Mouse (Mus musculus): ENCODE results near the gene Lrrc4c. TPM values are rescaled to one million over a fixed set of nuclear protein-coding genes. Genes with fewer than 3 reads are reported as not detected.

Lrrc4c gene
- polyA plus RNA-seq, 1 experiment from 2014 or later = 2.3 TPM

DNA sequence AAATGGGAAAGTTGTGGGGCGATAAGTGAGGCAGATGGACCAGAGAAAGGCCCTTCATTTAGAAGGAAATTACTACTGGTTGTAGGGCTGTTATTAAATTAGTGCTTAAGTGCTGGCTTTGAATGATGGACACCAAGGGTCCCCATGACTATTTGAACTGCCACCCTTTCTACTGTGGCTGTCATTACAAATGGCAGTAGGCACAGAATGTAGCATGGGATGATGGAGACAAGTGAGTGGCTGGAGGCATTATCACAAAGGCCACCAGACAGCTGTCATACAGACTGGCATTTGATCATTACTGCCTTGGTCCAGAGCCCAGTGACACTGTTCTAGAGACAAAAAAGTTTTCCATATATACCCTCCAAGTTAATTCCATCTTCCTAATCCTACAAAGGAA, 1000.6 kb downstream of the Lrrc4c start:
- Histone ChIP-seq H3K36me3 (ENCODE audit: control insufficient read depth, insufficient read depth, low read length) (no peaks in the 10 kb centered on the region), H3K27ac (replicated peaks) (no peak overlapping the region), H3K27me3 (ENCODE audit: control insufficient read depth, insufficient read depth, low read length) (no peaks in the 10 kb centered on the region), H3K9ac (ENCODE audit: low read length) (no peak overlapping the region), H3K4me3 (ENCODE audit: low read depth, low read length) (no peak overlapping the region), H3K9me3 (ENCODE audit: control insufficient read depth, low read length) (no peaks in the 10 kb centered on the region), H3K4me1 (replicated peaks; ENCODE audit: control insufficient read depth, insufficient read depth) (no peaks in the 10 kb centered on the region), H3K4me2 (replicated peaks; ENCODE audit: low read depth) (no peak overlapping the region)
- no peak for TF ChIP-seq CTCF (IDR thresholded peaks at IDR 0.05; ENCODE audit: low read depth)
- TF ChIP-seq EP300 (optimal IDR thresholded peaks at IDR 0.05) = no peak
- no peak for DNase-seq (ENCODE audit: low spot score)
- ATAC-seq (ENCODE audit: low FRiP score, low TSS enrichment) = no peak
- WGBS = 91% methylated on average over 1 of the region's 1 CpGs

DNA sequence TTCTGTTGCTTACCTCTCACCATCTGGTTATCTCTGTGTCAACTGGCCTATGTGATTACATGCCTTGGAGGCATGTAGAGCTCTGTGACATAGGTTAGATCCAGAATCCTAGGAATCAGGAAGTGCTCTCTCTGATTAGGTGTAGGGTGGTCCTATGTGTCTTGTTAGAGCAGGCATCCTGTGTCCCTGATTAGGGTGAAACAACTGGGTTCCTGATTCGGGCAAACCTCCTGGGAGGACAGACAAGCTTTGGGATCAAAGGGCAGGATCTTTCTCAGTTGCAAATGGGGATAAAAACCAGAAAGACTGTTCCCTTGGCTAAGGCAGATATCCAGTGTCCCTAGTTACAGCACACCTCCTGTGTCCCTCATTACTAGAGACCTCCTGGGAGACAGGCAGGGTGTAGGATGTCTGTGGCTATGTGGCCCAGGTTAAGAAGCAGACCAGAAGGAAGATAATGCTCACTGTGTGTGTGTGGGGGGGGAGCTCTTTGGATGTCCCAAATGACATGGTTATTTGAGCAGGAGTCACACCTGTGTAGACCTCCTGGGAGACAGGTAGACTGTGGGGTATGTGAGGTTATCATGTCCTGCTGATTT, 1014.2 kb downstream of the Lrrc4c start:
- no peaks in the 10 kb centered on the region for H3K36me3 ChIP-seq (ENCODE audit: control insufficient read depth, insufficient read depth, low read length)
- no peak overlapping the region for H3K4me2 ChIP-seq (replicated peaks; ENCODE audit: low read depth)
- 63% methylated on average over 1 of the region's 1 CpGs for WGBS
- no peak overlapping the region for H3K9ac ChIP-seq (ENCODE audit: low read length)
- H3K9me3 ChIP-seq (ENCODE audit: control insufficient read depth, low read length) = no peaks in the 10 kb centered on the region
- DNase-seq (ENCODE audit: low spot score) (no peak), ATAC-seq (ENCODE audit: low FRiP score, low TSS enrichment) (no peak)
- H3K27ac ChIP-seq (replicated peaks) = no peak overlapping the region
- H3K4me3 ChIP-seq (ENCODE audit: low read depth, low read length) = no peak overlapping the region
- H3K4me1 ChIP-seq (replicated peaks; ENCODE audit: control insufficient read depth, insufficient read depth) = no peaks in the 10 kb centered on the region
- no peak for TF ChIP-seq CTCF (IDR thresholded peaks at IDR 0.05; ENCODE audit: low read depth)
- TF ChIP-seq EP300 (optimal IDR thresholded peaks at IDR 0.05) = no peak
- H3K27me3 ChIP-seq (ENCODE audit: control insufficient read depth, insufficient read depth, low read length) = no peaks in the 10 kb centered on the region

DNA sequence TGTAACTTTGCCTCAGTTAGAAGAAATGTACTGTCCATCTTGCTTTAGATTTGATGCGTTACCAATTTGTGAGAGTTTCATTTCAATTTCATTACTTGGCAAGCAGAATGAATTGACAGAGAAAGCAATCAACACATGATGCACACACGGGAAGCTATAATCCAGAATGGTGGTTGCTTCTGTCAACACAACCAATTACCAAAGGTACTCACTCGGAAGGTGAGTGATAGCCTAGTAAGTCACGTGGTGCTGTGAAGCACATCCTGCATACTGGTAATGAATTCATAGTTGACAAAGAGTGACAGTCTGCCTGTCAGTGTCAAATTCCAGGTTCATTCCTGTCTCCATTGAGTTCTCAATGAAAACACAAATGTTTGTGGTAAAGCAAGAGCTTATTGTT, 1021.7 kb downstream of the Lrrc4c start:
- ATAC-seq (ENCODE audit: low FRiP score, low TSS enrichment) = no peak
- H3K27ac ChIP-seq (replicated peaks) = no peak overlapping the region
- no peaks in the 10 kb centered on the region for H3K36me3 ChIP-seq (ENCODE audit: control insufficient read depth, insufficient read depth, low read length)
- no peak for DNase-seq (ENCODE audit: low spot score)
- H3K27me3 ChIP-seq (ENCODE audit: control insufficient read depth, insufficient read depth, low read length) = no peaks in the 10 kb centered on the region
- WGBS = 79% methylated on average over 4 of the region's 4 CpGs
- H3K4me1 ChIP-seq (replicated peaks; ENCODE audit: control insufficient read depth, insufficient read depth) = no peaks in the 10 kb centered on the region
- H3K9me3 ChIP-seq (ENCODE audit: control insufficient read depth, low read length) = no peaks in the 10 kb centered on the region
- H3K4me3 ChIP-seq (ENCODE audit: low read depth, low read length) = no peak overlapping the region
- TF ChIP-seq CTCF (IDR thresholded peaks at IDR 0.05; ENCODE audit: low read depth) = no peak
- no peak for TF ChIP-seq EP300 (optimal IDR thresholded peaks at IDR 0.05)
- H3K4me2 ChIP-seq (replicated peaks; ENCODE audit: low read depth) = no peak overlapping the region
- no peak overlapping the region for H3K9ac ChIP-seq (ENCODE audit: low read length)

DNA sequence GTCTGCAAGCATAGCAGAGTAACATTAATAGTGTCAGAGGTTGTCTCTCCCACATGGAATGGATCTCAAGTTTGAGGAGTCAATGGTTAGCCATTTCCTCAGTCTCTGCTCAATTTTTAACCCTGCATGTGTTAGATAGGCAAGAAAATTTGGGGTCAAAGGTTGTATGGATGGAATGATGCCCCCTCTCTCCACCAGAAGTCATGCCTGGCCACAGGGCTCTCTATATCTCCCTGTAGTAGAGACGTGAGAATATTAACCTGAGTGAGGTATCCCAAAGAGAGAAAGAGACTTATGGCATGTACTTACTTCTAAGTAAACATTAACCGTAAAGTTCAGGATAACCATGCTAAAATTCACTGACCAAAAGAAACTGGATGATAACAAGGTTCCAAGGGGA, 1043.3 kb downstream of the Lrrc4c start:
- WGBS = 75% methylated on average over 2 of the region's 2 CpGs
- no peaks in the 10 kb centered on the region for H3K36me3 ChIP-seq (ENCODE audit: control insufficient read depth, insufficient read depth, low read length)
- no peak for ATAC-seq (ENCODE audit: low FRiP score, low TSS enrichment)
- H3K4me3 ChIP-seq (ENCODE audit: low read depth, low read length) = no peak overlapping the region
- H3K4me2 ChIP-seq (replicated peaks; ENCODE audit: low read depth) = no peak overlapping the region
- no peak overlapping the region for H3K9ac ChIP-seq (ENCODE audit: low read length)
- H3K9me3 ChIP-seq (ENCODE audit: control insufficient read depth, low read length) = no peaks in the 10 kb centered on the region
- no peaks in the 10 kb centered on the region for H3K4me1 ChIP-seq (replicated peaks; ENCODE audit: control insufficient read depth, insufficient read depth)
- no peak for DNase-seq (ENCODE audit: low spot score)
- TF ChIP-seq CTCF (IDR thresholded peaks at IDR 0.05; ENCODE audit: low read depth) (no peak), EP300 (optimal IDR thresholded peaks at IDR 0.05) (no peak)
- no peak overlapping the region for H3K27ac ChIP-seq (replicated peaks)
- no peaks in the 10 kb centered on the region for H3K27me3 ChIP-seq (ENCODE audit: control insufficient read depth, insufficient read depth, low read length)

DNA sequence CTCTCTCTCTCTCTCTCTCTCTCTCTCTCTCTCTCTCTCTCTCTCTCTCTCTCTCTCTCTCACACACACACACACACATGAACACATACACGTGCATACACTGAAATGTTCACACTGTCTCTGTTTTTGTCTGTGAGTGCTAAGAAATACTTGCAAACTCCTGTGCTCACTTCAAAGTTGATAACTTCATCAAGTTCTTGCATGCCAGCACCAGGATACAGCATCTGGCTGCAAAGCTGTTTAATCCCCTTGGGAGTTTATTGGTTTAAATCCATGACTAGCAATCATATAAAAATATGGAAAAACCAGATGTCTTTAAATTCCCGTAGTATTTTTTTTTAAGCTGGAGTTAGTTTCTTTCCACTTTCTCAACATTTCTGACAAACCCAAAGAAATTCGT, 1052.0 kb downstream of the Lrrc4c start:
- ATAC-seq (ENCODE audit: low FRiP score, low TSS enrichment) (no peak), DNase-seq (ENCODE audit: low spot score) (no peak)
- no peak overlapping the region for H3K4me2 ChIP-seq (replicated peaks; ENCODE audit: low read depth)
- no peaks in the 10 kb centered on the region for H3K9me3 ChIP-seq (ENCODE audit: control insufficient read depth, low read length)
- H3K4me1 ChIP-seq (replicated peaks; ENCODE audit: control insufficient read depth, insufficient read depth) = no peaks in the 10 kb centered on the region
- no peak overlapping the region for H3K9ac ChIP-seq (ENCODE audit: low read length)
- TF ChIP-seq EP300 (optimal IDR thresholded peaks at IDR 0.05) = no peak
- no peak for TF ChIP-seq CTCF (IDR thresholded peaks at IDR 0.05; ENCODE audit: low read depth)
- 49% methylated on average over 3 of the region's 3 CpGs for WGBS
- H3K36me3 ChIP-seq (ENCODE audit: control insufficient read depth, insufficient read depth, low read length) = no peaks in the 10 kb centered on the region
- no peak overlapping the region for H3K4me3 ChIP-seq (ENCODE audit: low read depth, low read length)
- no peak overlapping the region for H3K27ac ChIP-seq (replicated peaks)
- H3K27me3 ChIP-seq (ENCODE audit: control insufficient read depth, insufficient read depth, low read length) = no peaks in the 10 kb centered on the region

DNA sequence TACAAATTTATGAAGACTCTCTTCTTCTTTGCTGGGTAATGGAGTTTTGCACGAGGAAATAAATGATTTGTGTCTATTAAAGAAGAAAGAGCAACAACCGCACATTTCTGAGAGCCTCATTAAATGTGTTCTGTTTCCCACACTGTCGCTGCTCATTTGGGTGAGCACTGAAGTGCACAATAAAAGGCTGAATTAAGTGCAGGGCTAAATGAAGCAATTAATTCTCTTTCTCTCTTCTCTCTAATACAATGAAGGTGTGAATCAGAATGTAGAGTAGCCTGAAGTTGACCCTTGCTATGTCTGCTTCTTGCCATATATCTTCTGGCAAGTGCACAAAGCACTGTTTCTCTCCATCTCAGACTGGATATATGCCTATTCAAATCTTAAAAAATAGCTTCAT, 1073.5 kb downstream of the Lrrc4c start:
- TF ChIP-seq CTCF (IDR thresholded peaks at IDR 0.05; ENCODE audit: low read depth) (no peak), EP300 (optimal IDR thresholded peaks at IDR 0.05) (no peak)
- Histone ChIP-seq H3K4me1 (replicated peaks; ENCODE audit: control insufficient read depth, insufficient read depth) (no peaks in the 10 kb centered on the region), H3K9ac (ENCODE audit: low read length) (no peak overlapping the region), H3K4me3 (ENCODE audit: low read depth, low read length) (no peak overlapping the region), H3K27ac (replicated peaks) (no peak overlapping the region), H3K27me3 (ENCODE audit: control insufficient read depth, insufficient read depth, low read length) (no peaks in the 10 kb centered on the region), H3K9me3 (ENCODE audit: control insufficient read depth, low read length) (no peaks in the 10 kb centered on the region), H3K4me2 (replicated peaks; ENCODE audit: low read depth) (no peak overlapping the region), H3K36me3 (ENCODE audit: control insufficient read depth, insufficient read depth, low read length) (no peaks in the 10 kb centered on the region)
- WGBS = 81% methylated on average over 3 of the region's 3 CpGs
- no peak for ATAC-seq (ENCODE audit: low FRiP score, low TSS enrichment)
- no peak for DNase-seq (ENCODE audit: low spot score)
